Mouse (Mus musculus) erythroblast, embryonic 14.5 days (primary cell): ENCODE results near the gene Snrnp25.

ENCODE experiments used
- GATA1 ChIP-seq: IDR thresholded peaks from 2 replicates; pipeline ENCODE4 v1.6.1; 2012; ENCODE audit warnings: low read length, inconsistent platforms, mixed read lengths
- TAL1 ChIP-seq: IDR thresholded peaks from 3 replicates; pipeline ENCODE4 v1.6.1; 2012; ENCODE audit warnings: low read length, inconsistent platforms, mixed read lengths

DNA sequence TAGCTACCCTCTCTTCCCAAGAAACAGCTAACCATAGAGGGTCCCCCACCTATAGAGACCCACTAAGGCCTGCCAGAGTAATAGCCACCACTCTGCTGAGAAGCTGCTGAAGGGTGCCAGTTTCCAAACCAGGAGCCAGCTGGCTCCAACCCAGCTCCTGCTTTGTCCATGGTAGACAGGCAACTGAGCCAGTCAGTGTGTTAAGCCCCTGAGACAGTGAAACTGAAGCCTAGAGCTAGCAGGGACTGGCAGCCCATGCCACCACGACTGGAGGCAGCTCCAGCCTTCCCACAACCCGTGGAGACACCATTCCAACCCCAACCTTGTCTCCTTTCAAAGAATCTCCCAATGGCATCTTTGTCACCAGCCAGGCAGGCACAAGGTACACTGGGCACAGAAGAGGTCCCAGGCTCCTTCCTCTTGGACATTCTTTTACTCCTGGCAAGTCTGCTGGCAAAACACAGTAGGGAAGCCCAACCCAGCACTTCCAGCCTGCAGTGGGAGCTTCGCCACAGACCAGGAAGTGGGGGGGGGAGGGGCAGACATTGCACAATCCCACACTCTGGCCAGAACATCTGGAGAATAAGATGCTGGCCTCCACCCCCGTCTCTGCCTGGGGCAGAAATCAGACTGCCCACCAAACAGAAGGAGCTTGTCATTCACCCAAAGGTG lies 19.4 kb downstream of the Snrnp25 start:
- TF ChIP-seq GATA1 (no peak), TAL1 (no peak)
